Mouse (Mus musculus) thymus, adult 2 months (tissue): ENCODE data around the gene A930017K11Rik.

ENCODE experiments used
- CTCF ChIP-seq: fragments of 200-500 bp; IDR thresholded peaks from 2 replicates; pipeline ENCODE4 v1.5.1; 2012; ENCODE audit warnings: mild to moderate bottlenecking, control low read depth, low read length, moderate library complexity, borderline replicate concordance; ENCODE audit not compliant: control insufficient read depth, poor library complexity, insufficient read depth; ENCODE audit errors: extremely low read depth
- POLR2A ChIP-seq: fragments of 200-500 bp; IDR thresholded peaks from 2 replicates; pipeline ENCODE4 v1.6.1; 2012; ENCODE audit warnings: mild to moderate bottlenecking, low read length, control low read depth, moderate library complexity; ENCODE audit not compliant: control insufficient read depth, poor library complexity, insufficient read depth; ENCODE audit errors: extremely low read depth

DNA sequence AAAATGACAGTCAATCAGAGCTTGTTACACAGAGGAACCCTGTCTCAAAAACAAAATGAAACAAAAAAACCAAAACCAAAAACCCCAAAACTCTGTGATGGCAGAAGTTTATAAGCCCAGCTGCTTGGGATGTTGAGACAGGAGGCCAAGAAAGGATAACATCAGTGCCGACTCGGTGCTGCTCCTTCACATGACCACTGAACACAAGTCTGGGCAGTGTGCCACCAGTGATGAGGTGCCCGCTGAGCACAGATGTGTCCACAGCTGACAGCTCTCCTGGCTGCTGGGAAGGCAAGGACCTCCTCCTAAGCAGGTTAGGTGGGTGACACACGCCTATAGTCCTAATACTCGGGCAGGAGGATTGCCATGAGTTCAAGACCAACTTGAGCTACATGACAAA lies 30.2 kb downstream of the A930017K11Rik start:
- no peak for TF ChIP-seq CTCF
- no peak for TF ChIP-seq POLR2A
